Mouse (Mus musculus) liver, embryonic 11.5 days (tissue): ENCODE measurements around the gene H2-Q4. TPM values are rescaled to one million over a fixed set of nuclear protein-coding genes. Genes with fewer than 3 reads are reported as not detected.
"Not testable (repeated sequence)": the region's sequence is repeated elsewhere in the genome, so short reads cannot be mapped to it uniquely, and the experiment has no call there.

ENCODE experiments used
- ATAC-seq: fragments of 200-750 bp; cut with Nextera tagmentation; replicated peaks from 2 replicates; pipeline ENCODE4 v1.8.0; 2017; ENCODE audit warnings: moderate number of reproducible peaks, mild to moderate bottlenecking, moderate TSS enrichment, moderate library complexity; ENCODE audit not compliant: low FRiP score
- DNase-seq: peaks from one replicate; pipeline ENCODE4 v3.0.0-alpha.2; 2017; ENCODE audit warnings: low spot score
- H3K27ac ChIP-seq: fragments of 300-500 bp; sonication (generic); 2 replicates; pipeline ENCODE4 v1.5.1; 2014; ENCODE audit warnings: mild to moderate bottlenecking, low read depth, low read length, control low read depth
- H3K27me3 ChIP-seq: fragments of 300-500 bp; sonication (generic); replicated peaks from 2 replicates; pipeline ENCODE4 v1.6.1; 2014; ENCODE audit warnings: low read length, mixed read lengths; ENCODE audit not compliant: control insufficient read depth, insufficient read depth
- H3K36me3 ChIP-seq: fragments of 300-500 bp; sonication (generic); 2 replicates; pipeline ENCODE4 v1.6.1; 2014; ENCODE audit warnings: mild to moderate bottlenecking, low read length, moderate library complexity, mixed read lengths; ENCODE audit not compliant: control insufficient read depth, insufficient read depth
- H3K4me1 ChIP-seq: fragments of 300-500 bp; sonication (generic); replicated peaks from 2 replicates; pipeline ENCODE4 v1.6.1; 2014; ENCODE audit warnings: low read length, mixed read lengths; ENCODE audit not compliant: control insufficient read depth, insufficient read depth
- H3K4me2 ChIP-seq: fragments of 300-500 bp; sonication (generic); 2 replicates; pipeline ENCODE4 v1.6.1; 2014; ENCODE audit warnings: mild to moderate bottlenecking, control low read depth, moderate library complexity
- H3K4me3 ChIP-seq: fragments of 300-500 bp; sonication (generic); 2 replicates; pipeline ENCODE4 v1.5.1; 2014; ENCODE audit warnings: low read depth, low read length, control low read depth
- H3K9ac ChIP-seq: fragments of 300-500 bp; sonication (generic); 2 replicates; pipeline ENCODE4 v1.6.1; 2014; ENCODE audit warnings: low read depth, low read length, control low read depth
- H3K9me3 ChIP-seq: fragments of 300-500 bp; sonication (generic); 2 replicates; pipeline ENCODE4 v1.6.1; 2016; ENCODE audit warnings: low read length, inconsistent platforms, mixed read lengths; ENCODE audit not compliant: control insufficient read depth
- WGBS: fragments of 180-500 bp; shearing (Covaris S2); extraction: QIAGEN DNeasy Blood & Tissue Kit; methylation state at CpG from one replicate; pipeline ENCODE4 v1.1.7; 2014; 5-methylcytosine and 5-hydroxymethylcytosine counted together
- polyA plus RNA-seq: library from polyadenylated mRNA; unstranded; fragments of >200 nt; fragmentation: Nextera tagmentation; extraction: Ambion mirVana; gene quantifications from 2 replicates; pipeline ENCODE4 v1.2.1, GENCODE M21; 2014

H2-Q4 gene
- polyA plus RNA-seq = 1.8 and 2.0 TPM in 2 replicates

- no peaks in the 10 kb centered on the region for H3K36me3 ChIP-seq
- H3K27me3 ChIP-seq = peaks cover 17% of the 10 kb centered on the region
- peak; percentile 75 for ATAC-seq
- H3K27ac ChIP-seq = no peak within 1 kb of the TSS
- peak within 1 kb of the TSS; percentile 58 for H3K4me3 ChIP-seq
- under 1% methylated on average over 16 of the region's 16 CpGs for WGBS
- H3K4me2 ChIP-seq = peak within 1 kb of the TSS; percentile 88
- H3K9me3 ChIP-seq = no peaks in the 10 kb centered on the region
- no peaks in the 10 kb centered on the region for H3K4me1 ChIP-seq
- H3K9ac ChIP-seq = peak within 1 kb of the TSS; percentile 48; the same call in 1 of the 2 replicates
- DNase-seq = no peak
Measured at GRCm38 (mm10) chr17:35379369-35379728, at the start of gene H2-Q4. Gene H2-Q4, plus strand, starts transcription at chr17:35379617.

- not testable (repeated sequence) for ATAC-seq, H3K27me3 ChIP-seq, H3K9me3 ChIP-seq, DNase-seq, H3K4me1 ChIP-seq, H3K9ac ChIP-seq, H3K36me3 ChIP-seq, H3K27ac ChIP-seq, H3K4me3 ChIP-seq, H3K4me2 ChIP-seq
- 50% methylated on average over 3 of the region's 3 CpGs for WGBS
Measured at GRCm38 (mm10) chr17:35329714-35330113, 49.7 kb upstream of the H2-Q4 start.

GRCm38 (mm10) chr17:35331546-35331945 is 47.9 kb upstream of the H2-Q4 start:
- not testable (repeated sequence) for H3K36me3 ChIP-seq, H3K4me3 ChIP-seq, H3K9ac ChIP-seq, H3K27ac ChIP-seq, H3K4me2 ChIP-seq, ATAC-seq, H3K9me3 ChIP-seq, DNase-seq, H3K27me3 ChIP-seq, H3K4me1 ChIP-seq
- WGBS = 53% methylated on average over 6 of the region's 6 CpGs

- Histone ChIP-seq H3K4me2 (peak within 1 kb of the TSS; percentile 65), H3K36me3 (no peaks in the 10 kb centered on the region), H3K27ac (no peak within 1 kb of the TSS), H3K9ac (0 out of 2 replicates have a peak within 1 kb of the TSS, but pooled peaks have one; percentile 30), H3K9me3 (no peaks in the 10 kb centered on the region), H3K27me3 (peaks cover 30% of the 10 kb centered on the region), H3K4me3 (peak within 1 kb of the TSS; percentile 47), H3K4me1 (peaks cover 3% of the 10 kb centered on the region; the same call in 1 of the 2 replicates)
- DNase-seq (no peak), ATAC-seq (no peak)
- WGBS = 3% methylated on average over 40 of the region's 40 CpGs
Measured at GRCm38 (mm10) chr17:35342071-35342671, 37.2 kb upstream of the H2-Q4 start, which contains the start of gene H2-Q2. Gene H2-Q2, plus strand, starts transcription at chr17:35342242.

- DNase-seq (no peak), ATAC-seq (no peak)
- H3K9ac ChIP-seq = 0 out of 2 replicates have a peak overlapping the region, but pooled peaks have one; percentile 30
- peak overlapping the region; percentile 47 for H3K4me3 ChIP-seq
- H3K36me3 ChIP-seq = no peaks in the 10 kb centered on the region
- H3K9me3 ChIP-seq = no peaks in the 10 kb centered on the region
- peaks cover 3% of the 10 kb centered on the region; the same call in 1 of the 2 replicates for H3K4me1 ChIP-seq
- no peak overlapping the region for H3K27ac ChIP-seq
- peaks cover 30% of the 10 kb centered on the region for H3K27me3 ChIP-seq
- WGBS = 3% methylated on average over 46 of the region's 46 CpGs
- H3K4me2 ChIP-seq = peak overlapping the region; percentile 65
Measured at GRCm38 (mm10) chr17:35342711-35343476, 36.5 kb upstream of the H2-Q4 start.

- not testable (repeated sequence) for H3K36me3 ChIP-seq, H3K4me2 ChIP-seq, DNase-seq, H3K9me3 ChIP-seq, H3K27ac ChIP-seq, H3K4me1 ChIP-seq, H3K4me3 ChIP-seq, ATAC-seq, H3K9ac ChIP-seq
- H3K27me3 ChIP-seq = peaks cover 11% of the 10 kb centered on the region
Measured at GRCm38 (mm10) chr17:35347659-35348058, 31.8 kb upstream of the H2-Q4 start.

GRCm38 (mm10) chr17:35353275-35353674 is 26.1 kb upstream of the H2-Q4 start:
- H3K36me3 ChIP-seq, DNase-seq, H3K27me3 ChIP-seq, H3K4me2 ChIP-seq, H3K9ac ChIP-seq, H3K9me3 ChIP-seq, H3K27ac ChIP-seq, H3K4me3 ChIP-seq, H3K4me1 ChIP-seq, ATAC-seq: not testable (repeated sequence)
- 56% methylated on average over 6 of the region's 6 CpGs for WGBS

GRCm38 (mm10) chr17:35354071-35354470 is 25.3 kb upstream of the H2-Q4 start:
- no peak overlapping the region for H3K9ac ChIP-seq
- 81% methylated on average over 2 of the region's 2 CpGs for WGBS
- DNase-seq (no peak), ATAC-seq (no peak)
- H3K4me1 ChIP-seq = no peaks in the 10 kb centered on the region
- peaks cover 5% of the 10 kb centered on the region for H3K27me3 ChIP-seq
- no peak overlapping the region for H3K4me2 ChIP-seq
- no peak overlapping the region for H3K4me3 ChIP-seq
- H3K9me3 ChIP-seq = no peaks in the 10 kb centered on the region
- H3K27ac ChIP-seq = no peak overlapping the region
- H3K36me3 ChIP-seq = no peaks in the 10 kb centered on the region
